11 mouse cellular contexts compared by ENCODE assay signal in genomic region chr6:124900801-124901480, GRCm38 (mm10). TPM values are rescaled to one million over a fixed set of nuclear protein-coding genes. Genes with fewer than 3 reads are reported as not detected.
A peak's percentile ranks its signal among the peaks of the same experiment; 100 is the strongest.
DNase-seq lines count a peak whose midpoint lies in the region; ATAC-seq lines count a peak whose summit lies in the region.
"Had no signal": no experiment of that assay in that cellular context is flagged by ENCODE, and none has a peak within 500 bp of the region (broad histone marks: within the 10 kb centered on the region; RNA-seq: fewer than 3 reads in every experiment).

No protein-coding gene starts in this region.

- no peaks in the 10 kb centered on the region for H3K27me3 ChIP-seq in embryonic facial prominence, embryonic 10.5 days (replicated peaks; ENCODE audit: low read depth, poor library complexity, severe bottlenecking)
- H3K27me3 ChIP-seq: embryonic facial prominence, embryonic 13.5 days; hindbrain, embryonic 15.5 days had no signal

- 67% methylated on average over 10 of the region's 10 CpGs for WGBS in embryonic facial prominence, embryonic 10.5 days

- H3K4me3 ChIP-seq in embryonic facial prominence, embryonic 10.5 days: no peak overlapping the region
- H3K4me3 ChIP-seq: embryonic facial prominence, embryonic 13.5 days; hindbrain, embryonic 15.5 days had no signal

- no peaks in the 10 kb centered on the region for H3K36me3 ChIP-seq in embryonic facial prominence, embryonic 10.5 days (replicated peaks)
- H3K36me3 ChIP-seq: embryonic facial prominence, embryonic 13.5 days; hindbrain, embryonic 15.5 days had no signal

- peaks cover 24% of the 10 kb centered on the region for H3K4me1 ChIP-seq in embryonic facial prominence, embryonic 10.5 days

- DNase-seq in layer of hippocampus, postnatal 10 days (ENCODE audit: low spot score in 2 of 2): peak; percentile 31 to 44
- DNase-seq in layer of hippocampus, adult 8-10 months (ENCODE audit: low spot score in 2 of 2): no peak
- DNase-seq in 416B (ENCODE audit: low read depth): peak; percentile 83
- no peak for DNase-seq in embryonic facial prominence, embryonic 10.5 days (ENCODE audit: low spot score)
- DNase-seq in urinary bladder, adult 18-20 months (ENCODE audit: low spot score in 2 of 2): no peak
- DNase-seq in gastrocnemius, adult 18-20 months (ENCODE audit: low spot score): no peak
- DNase-seq: adrenal gland, postnatal 14 days had no signal

- no peaks in the 10 kb centered on the region for H3K9me3 ChIP-seq in embryonic facial prominence, embryonic 10.5 days
- H3K9me3 ChIP-seq: embryonic facial prominence, embryonic 13.5 days; hindbrain, embryonic 15.5 days had no signal

- ATAC-seq in CD4-positive, CD25-positive, alpha-beta regulatory T cell, adult 4 months: peak; percentile 59
- ATAC-seq in hematopoietic stem cell, adult 5-6 weeks (replicated peaks in 1 of 2; ENCODE audit: insufficient read depth in 1 of 2, low FRiP score in 2 of 2, low TSS enrichment in 1 of 2, low read depth in 1 of 2, poor library complexity in 2 of 2, severe bottlenecking in 2 of 2): peak; percentile 31 to 37; a peak in 3 of 4 replicates

- H3K27ac ChIP-seq in embryonic facial prominence, embryonic 10.5 days (replicated peaks): no peak overlapping the region
- H3K27ac ChIP-seq: embryonic facial prominence, embryonic 13.5 days; hindbrain, embryonic 15.5 days had no signal

RNA-seq across cellular contexts. Expression of gene Lag3, which starts 10.6 kb away (rescaled TPM):
- 1 to 10 TPM; 1.2 to 2.1 TPM for total RNA-seq in layer of hippocampus, postnatal 10 days (2021)
- 10 to 100 TPM in 2 of 4 experiments, 1 to 10 TPM in 2; 1.6 to 15.6 (median 8.5) TPM for total RNA-seq in layer of hippocampus, adult 8-10 months (2022)
- polyA plus RNA-seq in CD4-positive, CD25-positive, alpha-beta regulatory T cell, adult 4 months (2017; shearing (Covaris generic)): 10 to 100 TPM; 19.0 to 29.0 TPM
- 3.8 and 9.1 TPM in 2 replicates for total RNA-seq in hematopoietic stem cell, adult 5-6 weeks (2017)
- 1.2 and 1.6 TPM in 2 replicates for polyA plus RNA-seq in embryonic facial prominence, embryonic 10.5 days (2016; fragmentation: Nextera tagmentation; extraction: Ambion mirVana)
- under 1 TPM in 1 of 2 experiments, not detected in 1; 0.12 TPM for total RNA-seq in gastrocnemius, adult 18-20 months (2021)

RNA-seq across cellular contexts. Expression of gene Cd4, which starts 12.9 kb away (rescaled TPM):
- total RNA-seq in layer of hippocampus, postnatal 10 days (2021): 1 to 10 TPM in 1 of 2 experiments, under 1 TPM in 1; 0.62 to 1.0 TPM
- under 1 TPM in 2 of 4 experiments, not detected in 2; 0.12 to 0.38 TPM for total RNA-seq in layer of hippocampus, adult 8-10 months (2022)
- polyA plus RNA-seq in CD4-positive, CD25-positive, alpha-beta regulatory T cell, adult 4 months (2017; shearing (Covaris generic)): 100 to 1,000 TPM; 268 to 648 TPM
- 5.8 and 10.0 TPM in 2 replicates for total RNA-seq in hematopoietic stem cell, adult 5-6 weeks (2017)
- not detected in 2 replicates for polyA plus RNA-seq in embryonic facial prominence, embryonic 10.5 days (2016; fragmentation: Nextera tagmentation; extraction: Ambion mirVana)
- total RNA-seq in gastrocnemius, adult 18-20 months (2021): under 1 TPM; 0.38 to 0.41 TPM

RNA-seq across cellular contexts. Expression of gene Ptms, which starts 19.0 kb away (rescaled TPM):
- 1,000 to 10,000 TPM; 1,413 to 1,419 TPM for total RNA-seq in layer of hippocampus, postnatal 10 days (2021)
- 100 to 1,000 TPM; 881 to 936 (median 911) TPM for total RNA-seq in layer of hippocampus, adult 8-10 months (2022)
- 10 to 100 TPM in 1 of 2 experiments, 1 to 10 TPM in 1; 5.4 to 10.6 TPM for polyA plus RNA-seq in CD4-positive, CD25-positive, alpha-beta regulatory T cell, adult 4 months (2017; shearing (Covaris generic))
- total RNA-seq in hematopoietic stem cell, adult 5-6 weeks (2017): 121 and 123 TPM in 2 replicates
- 203 and 213 TPM in 2 replicates for polyA plus RNA-seq in embryonic facial prominence, embryonic 10.5 days (2016; fragmentation: Nextera tagmentation; extraction: Ambion mirVana)
- 100 to 1,000 TPM in 1 of 2 experiments, 10 to 100 TPM in 1; 64.3 to 105 TPM for total RNA-seq in gastrocnemius, adult 18-20 months (2021)

RNA-seq across cellular contexts. Expression of gene Mlf2, which starts 30.2 kb away (rescaled TPM):
- 100 to 1,000 TPM; 609 to 620 TPM for total RNA-seq in layer of hippocampus, postnatal 10 days (2021)
- 100 to 1,000 TPM; 564 to 596 (median 590) TPM for total RNA-seq in layer of hippocampus, adult 8-10 months (2022)
- 10 to 100 TPM; 39.0 to 40.7 TPM for polyA plus RNA-seq in CD4-positive, CD25-positive, alpha-beta regulatory T cell, adult 4 months (2017; shearing (Covaris generic))
- total RNA-seq in hematopoietic stem cell, adult 5-6 weeks (2017): 54.2 and 67.4 TPM in 2 replicates
- polyA plus RNA-seq in embryonic facial prominence, embryonic 10.5 days (2016; fragmentation: Nextera tagmentation; extraction: Ambion mirVana): 390 and 408 TPM in 2 replicates
- 100 to 1,000 TPM; 196 to 205 TPM for total RNA-seq in gastrocnemius, adult 18-20 months (2021)

RNA-seq across cellular contexts. Expression of gene Gpr162, which starts 37.2 kb away (rescaled TPM):
- total RNA-seq in layer of hippocampus, postnatal 10 days (2021): 100 to 1,000 TPM; 162 to 178 TPM
- 100 to 1,000 TPM; 171 to 204 (median 183) TPM for total RNA-seq in layer of hippocampus, adult 8-10 months (2022)
- not detected for polyA plus RNA-seq in CD4-positive, CD25-positive, alpha-beta regulatory T cell, adult 4 months (2017; shearing (Covaris generic))
- total RNA-seq in hematopoietic stem cell, adult 5-6 weeks (2017): 0.15 TPM in 1 of 2 replicates, not detected in the other
- polyA plus RNA-seq in embryonic facial prominence, embryonic 10.5 days (2016; fragmentation: Nextera tagmentation; extraction: Ambion mirVana): 1.3 and 1.4 TPM in 2 replicates
- total RNA-seq in gastrocnemius, adult 18-20 months (2021): under 1 TPM; 0.09 to 0.21 TPM

Comparison
In these comparisons a context has a peak if more than half of its experiments do, and no peak if none do; other contexts are left out.
1. DNase-seq: peak in layer of hippocampus, postnatal 10 days (2 of 2) and 416B (single experiment); none in layer of hippocampus, adult 8-10 months (0 of 2), embryonic facial prominence, embryonic 10.5 days (single experiment), urinary bladder, adult 18-20 months (0 of 2) and gastrocnemius, adult 18-20 months (single experiment).